Mouse (Mus musculus): ENCODE measurements around the gene Cntnap5a. TPM values are rescaled to one million over a fixed set of nuclear protein-coding genes. Genes with fewer than 3 reads are reported as not detected.
"Not testable (repeated sequence)": the region's sequence is repeated elsewhere in the genome, so short reads cannot be mapped to it uniquely, and the experiment has no call there.

Gene Cntnap5a
- polyA plus RNA-seq, 1 experiment from 2014 or later, result 0.01 TPM

DNA sequence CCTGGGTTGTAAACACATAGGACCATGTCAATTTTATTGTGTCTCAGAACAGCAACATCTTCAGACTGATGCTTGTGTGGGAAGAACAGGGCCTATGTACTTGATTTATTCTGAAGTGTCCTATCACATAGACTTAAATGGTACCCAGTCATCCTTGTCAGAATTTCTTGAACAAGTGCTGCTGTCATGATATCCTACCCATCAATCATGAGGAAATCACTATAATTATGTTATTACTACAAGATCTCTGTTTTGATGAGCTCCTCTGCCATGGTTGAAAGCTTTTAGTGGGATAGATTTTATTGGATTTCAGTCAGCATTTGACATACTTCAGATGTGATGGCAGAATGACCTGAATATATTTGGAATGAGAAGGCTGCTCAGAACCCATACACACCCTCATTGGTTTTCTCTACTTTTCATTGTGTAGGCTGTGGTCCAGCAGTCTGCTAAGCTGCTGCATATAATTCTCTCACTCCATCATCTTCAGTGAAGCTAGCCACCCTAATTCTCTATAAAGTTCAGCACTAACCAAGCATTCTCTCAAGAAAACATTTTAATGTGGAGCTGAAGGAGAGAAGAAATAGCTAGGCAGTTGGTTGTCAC is 465.3 kb downstream of the Cntnap5a start:
- Histone ChIP-seq H3K9me3 (ENCODE audit: low read length) (no peaks in the 10 kb centered on the region), H3K4me1 (ENCODE audit: insufficient read depth, low read length) (no peaks in the 10 kb centered on the region), H3K36me3 (ENCODE audit: insufficient read depth, low read length) (no peaks in the 10 kb centered on the region), H3K9ac (replicated peaks; ENCODE audit: low read length) (no peak overlapping the region), H3K4me2 (replicated peaks; ENCODE audit: low read depth, low read length) (no peak overlapping the region), H3K27ac (ENCODE audit: low read length) (no peak overlapping the region), H3K4me3 (ENCODE audit: low read length) (no peak overlapping the region), H3K27me3 (ENCODE audit: insufficient read depth, low read length) (no peaks in the 10 kb centered on the region)
- no peak for ATAC-seq (ENCODE audit: low FRiP score, low TSS enrichment)

DNA sequence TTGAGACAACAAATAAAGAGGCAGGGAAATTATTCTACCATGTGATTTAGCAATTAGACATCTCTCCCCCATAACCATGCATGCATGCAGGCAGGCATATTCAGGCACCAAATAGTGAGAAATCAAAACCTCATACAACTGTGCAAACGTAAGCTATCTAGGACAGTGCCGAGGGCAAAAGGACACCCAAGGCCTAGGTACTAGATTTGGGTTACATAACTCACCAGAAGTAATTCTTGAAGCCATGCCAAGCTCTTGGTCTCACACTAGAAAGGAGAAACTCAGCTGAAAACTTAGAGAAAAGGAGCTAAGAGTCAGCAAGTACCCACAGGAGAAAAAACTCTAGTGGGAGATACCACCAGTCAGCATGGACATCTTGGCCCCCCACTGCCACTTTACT is 499.9 kb downstream of the Cntnap5a start:
- Histone ChIP-seq H3K4me3 (ENCODE audit: low read length) (no peak overlapping the region), H3K9me3 (ENCODE audit: low read length) (no peaks in the 10 kb centered on the region), H3K36me3 (ENCODE audit: insufficient read depth, low read length) (no peaks in the 10 kb centered on the region), H3K27ac (ENCODE audit: low read length) (no peak overlapping the region), H3K4me2 (replicated peaks; ENCODE audit: low read depth, low read length) (no peak overlapping the region), H3K9ac (replicated peaks; ENCODE audit: low read length) (no peak overlapping the region), H3K4me1 (ENCODE audit: insufficient read depth, low read length) (no peaks in the 10 kb centered on the region), H3K27me3 (ENCODE audit: insufficient read depth, low read length) (no peaks in the 10 kb centered on the region)
- WGBS, result 59% methylated on average over 2 of the region's 2 CpGs
- ATAC-seq (ENCODE audit: low FRiP score, low TSS enrichment), result no peak

DNA sequence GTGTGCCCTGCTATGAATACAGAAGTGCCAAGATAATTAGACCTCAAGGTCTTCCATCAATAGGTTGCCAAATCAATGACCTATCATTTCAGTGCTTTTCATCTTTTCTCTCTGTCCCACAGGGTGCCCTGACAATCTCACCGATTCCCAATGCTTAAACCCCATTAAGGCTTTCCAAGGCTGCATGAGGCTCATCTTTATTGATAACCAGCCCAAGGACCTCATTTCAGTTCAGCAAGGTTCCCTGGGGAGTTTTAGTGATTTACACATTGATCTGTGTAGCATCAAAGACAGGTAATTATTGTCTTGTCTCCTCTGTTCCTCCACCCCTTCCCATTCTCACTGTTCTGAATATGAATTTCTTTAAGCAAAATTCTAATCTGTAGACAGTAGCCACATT is 503.6 kb downstream of the Cntnap5a start:
- H3K9me3 ChIP-seq (ENCODE audit: low read length); H3K4me2 ChIP-seq (replicated peaks; ENCODE audit: low read depth, low read length); ATAC-seq (ENCODE audit: low FRiP score, low TSS enrichment); H3K9ac ChIP-seq (replicated peaks; ENCODE audit: low read length); H3K36me3 ChIP-seq (ENCODE audit: insufficient read depth, low read length); H3K27ac ChIP-seq (ENCODE audit: low read length); H3K4me3 ChIP-seq (ENCODE audit: low read length); H3K27me3 ChIP-seq (ENCODE audit: insufficient read depth, low read length); H3K4me1 ChIP-seq (ENCODE audit: insufficient read depth, low read length): not testable (repeated sequence)
- 53% methylated on average over 1 of the region's 1 CpGs for WGBS

DNA sequence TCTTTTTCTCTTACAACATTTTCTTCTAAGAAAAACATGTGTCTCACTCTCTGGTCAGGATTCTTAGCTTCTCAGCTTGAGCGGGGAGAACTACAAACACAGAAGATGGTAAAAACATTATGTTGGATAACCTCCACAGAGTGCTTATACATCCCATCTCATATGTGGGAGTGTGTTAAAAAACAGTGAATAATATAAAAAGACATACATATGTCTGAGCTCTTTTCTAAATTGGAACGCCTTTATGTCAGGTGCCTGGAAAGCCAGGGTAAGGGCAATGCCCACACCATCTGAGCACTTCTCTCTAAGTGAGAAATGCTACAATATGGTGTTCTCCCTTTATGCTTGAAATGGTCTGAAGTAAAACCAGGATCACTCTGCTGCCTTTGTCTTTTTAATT is 507.7 kb downstream of the Cntnap5a start:
- H3K27me3 ChIP-seq (ENCODE audit: insufficient read depth, low read length), result no peaks in the 10 kb centered on the region
- H3K4me3 ChIP-seq (ENCODE audit: low read length), result no peak overlapping the region
- 92% methylated on average over 2 of the region's 2 CpGs for WGBS
- no peaks in the 10 kb centered on the region for H3K36me3 ChIP-seq (ENCODE audit: insufficient read depth, low read length)
- no peaks in the 10 kb centered on the region for H3K4me1 ChIP-seq (ENCODE audit: insufficient read depth, low read length)
- no peaks in the 10 kb centered on the region for H3K9me3 ChIP-seq (ENCODE audit: low read length)
- H3K27ac ChIP-seq (ENCODE audit: low read length), result no peak overlapping the region
- no peak overlapping the region for H3K4me2 ChIP-seq (replicated peaks; ENCODE audit: low read depth, low read length)
- no peak overlapping the region for H3K9ac ChIP-seq (replicated peaks; ENCODE audit: low read length)
- no peak for ATAC-seq (ENCODE audit: low FRiP score, low TSS enrichment)

DNA sequence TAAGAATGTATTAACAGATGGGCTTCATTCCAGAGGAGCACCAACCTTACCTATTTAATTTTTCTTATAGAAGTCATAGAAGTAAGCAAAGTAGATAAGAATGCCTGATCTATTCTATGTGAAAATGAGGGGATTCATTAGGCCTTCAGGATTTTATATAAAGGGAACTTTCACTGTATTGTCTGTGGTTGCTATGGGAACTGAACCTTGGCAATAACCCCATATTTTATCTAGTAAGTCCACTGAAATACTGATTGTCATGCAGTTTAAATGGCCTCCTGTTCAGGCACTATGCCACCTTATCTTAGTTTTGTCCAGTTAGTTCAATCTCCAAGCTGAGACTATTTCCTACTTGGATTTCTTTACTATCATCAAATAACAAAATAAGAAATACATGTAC is 532.3 kb downstream of the Cntnap5a start:
- Histone ChIP-seq H3K4me1 (ENCODE audit: insufficient read depth, low read length) (no peaks in the 10 kb centered on the region), H3K27me3 (ENCODE audit: insufficient read depth, low read length) (no peaks in the 10 kb centered on the region), H3K9me3 (ENCODE audit: low read length) (no peaks in the 10 kb centered on the region), H3K4me3 (ENCODE audit: low read length) (no peak overlapping the region), H3K36me3 (ENCODE audit: insufficient read depth, low read length) (no peaks in the 10 kb centered on the region), H3K4me2 (replicated peaks; ENCODE audit: low read depth, low read length) (no peak overlapping the region), H3K27ac (ENCODE audit: low read length) (no peak overlapping the region), H3K9ac (replicated peaks; ENCODE audit: low read length) (no peak overlapping the region)
- ATAC-seq (ENCODE audit: low FRiP score, low TSS enrichment), result no peak

DNA sequence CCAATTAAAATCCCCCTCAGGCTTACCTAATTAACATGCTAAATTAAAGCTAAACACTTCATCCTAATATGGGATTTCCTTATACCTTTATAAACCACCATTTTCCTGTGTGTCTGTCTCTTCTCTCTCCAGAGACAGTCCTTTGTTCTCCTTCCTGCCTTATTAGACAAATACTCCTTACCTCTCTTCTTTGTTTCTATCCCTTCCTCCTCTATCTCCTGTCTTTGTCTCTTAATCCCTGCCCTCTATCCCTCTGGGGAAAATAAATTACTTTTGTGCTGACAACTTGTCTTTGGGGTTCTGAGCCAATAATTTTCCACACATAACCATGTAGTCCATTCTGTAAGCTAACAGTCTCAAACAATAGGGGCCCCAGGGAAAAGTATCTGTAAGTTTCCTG is 556.0 kb downstream of the Cntnap5a start:
- Histone ChIP-seq H3K36me3 (ENCODE audit: insufficient read depth, low read length) (no peaks in the 10 kb centered on the region), H3K9ac (replicated peaks; ENCODE audit: low read length) (no peak overlapping the region), H3K4me3 (ENCODE audit: low read length) (no peak overlapping the region), H3K4me1 (ENCODE audit: insufficient read depth, low read length) (no peaks in the 10 kb centered on the region), H3K4me2 (replicated peaks; ENCODE audit: low read depth, low read length) (no peak overlapping the region), H3K9me3 (ENCODE audit: low read length) (no peaks in the 10 kb centered on the region), H3K27me3 (ENCODE audit: insufficient read depth, low read length) (no peaks in the 10 kb centered on the region), H3K27ac (ENCODE audit: low read length) (no peak overlapping the region)
- ATAC-seq (ENCODE audit: low FRiP score, low TSS enrichment), result no peak

DNA sequence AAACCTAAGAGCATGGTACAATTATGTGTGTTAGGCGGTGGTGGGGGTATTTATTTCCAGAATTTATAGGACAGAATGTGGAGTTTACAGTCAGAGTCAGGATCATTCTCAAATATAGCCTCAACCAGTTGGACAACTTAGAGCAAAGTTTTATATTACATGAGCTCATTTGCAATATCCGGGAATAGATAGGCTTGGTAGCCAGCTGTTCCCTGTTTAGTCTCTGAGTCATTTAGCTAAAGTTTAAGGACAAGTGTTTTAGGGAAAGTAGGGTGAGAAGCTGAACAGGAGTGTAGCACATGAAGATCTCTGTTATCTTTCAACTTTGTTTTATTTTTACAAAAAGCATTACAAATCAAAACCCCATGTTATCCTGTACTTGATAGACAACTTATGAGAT is 559.3 kb downstream of the Cntnap5a start:
- no peaks in the 10 kb centered on the region for H3K9me3 ChIP-seq (ENCODE audit: low read length)
- H3K27ac ChIP-seq (ENCODE audit: low read length), result no peak overlapping the region
- no peak for ATAC-seq (ENCODE audit: low FRiP score, low TSS enrichment)
- WGBS, result 58% methylated on average over 2 of the region's 2 CpGs
- no peaks in the 10 kb centered on the region for H3K36me3 ChIP-seq (ENCODE audit: insufficient read depth, low read length)
- no peak overlapping the region for H3K4me2 ChIP-seq (replicated peaks; ENCODE audit: low read depth, low read length)
- H3K27me3 ChIP-seq (ENCODE audit: insufficient read depth, low read length), result no peaks in the 10 kb centered on the region
- no peak overlapping the region for H3K9ac ChIP-seq (replicated peaks; ENCODE audit: low read length)
- no peak overlapping the region for H3K4me3 ChIP-seq (ENCODE audit: low read length)
- H3K4me1 ChIP-seq (ENCODE audit: insufficient read depth, low read length), result no peaks in the 10 kb centered on the region

DNA sequence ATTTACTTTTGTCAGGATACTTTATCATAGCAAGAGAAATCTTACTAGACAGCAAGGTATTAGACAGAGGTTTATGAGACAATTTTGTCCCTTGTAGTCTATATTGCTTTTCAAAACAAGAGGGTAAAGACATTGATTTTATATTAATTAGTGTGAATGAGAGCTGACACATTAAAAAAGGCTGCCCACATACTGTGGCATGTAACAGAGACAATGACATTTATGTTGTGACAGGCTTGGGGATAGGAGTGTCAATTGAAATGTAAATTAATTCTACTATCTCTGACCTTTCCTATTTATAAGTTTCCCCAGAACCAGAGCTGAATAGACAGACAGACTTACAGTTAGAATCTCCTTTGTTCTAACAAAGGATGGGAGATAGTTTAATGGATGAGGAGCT is 596.6 kb downstream of the Cntnap5a start:
- no peak for ATAC-seq (ENCODE audit: low FRiP score, low TSS enrichment)
- Histone ChIP-seq H3K9me3 (ENCODE audit: low read length) (no peaks in the 10 kb centered on the region), H3K36me3 (ENCODE audit: insufficient read depth, low read length) (no peaks in the 10 kb centered on the region), H3K4me2 (replicated peaks; ENCODE audit: low read depth, low read length) (no peak overlapping the region), H3K27ac (ENCODE audit: low read length) (no peak overlapping the region), H3K27me3 (ENCODE audit: insufficient read depth, low read length) (no peaks in the 10 kb centered on the region), H3K9ac (replicated peaks; ENCODE audit: low read length) (no peak overlapping the region), H3K4me3 (ENCODE audit: low read length) (no peak overlapping the region), H3K4me1 (ENCODE audit: insufficient read depth, low read length) (no peaks in the 10 kb centered on the region)

DNA sequence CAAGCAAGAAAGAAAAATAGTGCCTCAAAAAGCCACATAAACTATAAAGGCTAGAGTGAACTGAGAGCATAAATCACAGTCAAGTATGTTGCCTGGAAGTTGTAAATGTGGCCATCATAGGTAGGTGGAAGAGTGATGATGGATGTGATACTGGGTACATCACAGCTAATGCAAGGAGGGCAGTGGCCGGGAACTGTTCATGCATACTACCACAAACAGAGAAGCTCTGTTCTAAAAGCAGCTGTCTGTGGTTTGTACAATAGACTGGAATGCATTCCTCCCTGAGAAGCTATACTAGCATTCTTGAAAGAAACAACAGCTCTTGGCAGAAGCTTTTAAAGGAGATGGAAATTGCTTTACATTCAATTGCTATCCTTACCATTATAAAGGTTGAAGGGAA is 599.4 kb downstream of the Cntnap5a start:
- no peak overlapping the region for H3K4me3 ChIP-seq (ENCODE audit: low read length)
- 29% methylated on average over 1 of the region's 1 CpGs for WGBS
- ATAC-seq (ENCODE audit: low FRiP score, low TSS enrichment), result no peak

DNA sequence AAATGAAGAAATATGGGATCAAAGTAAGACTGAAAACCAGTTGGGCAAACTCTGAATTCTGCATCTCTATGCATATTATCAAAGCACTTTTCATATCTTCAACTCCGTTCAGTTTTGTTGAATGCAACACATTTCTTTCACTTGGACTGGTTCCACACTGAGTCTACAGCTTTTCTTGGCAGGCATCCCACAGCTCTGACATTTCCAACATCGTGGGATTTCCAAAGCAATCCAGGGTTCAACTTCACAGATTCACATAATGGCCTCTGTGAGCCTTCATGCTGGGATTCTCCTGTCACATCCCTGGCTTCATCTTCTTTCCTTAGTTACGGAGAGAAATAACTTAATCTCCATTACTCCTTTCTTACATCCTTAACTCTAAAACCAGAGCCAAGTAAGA is 622.0 kb downstream of the Cntnap5a start:
- no peaks in the 10 kb centered on the region for H3K36me3 ChIP-seq (ENCODE audit: insufficient read depth, low read length)
- ATAC-seq (ENCODE audit: low FRiP score, low TSS enrichment), result no peak
- H3K9ac ChIP-seq (replicated peaks; ENCODE audit: low read length), result no peak overlapping the region
- no peaks in the 10 kb centered on the region for H3K9me3 ChIP-seq (ENCODE audit: low read length)
- WGBS, result 67% methylated on average over 3 of the region's 3 CpGs
- H3K4me3 ChIP-seq (ENCODE audit: low read length), result no peak overlapping the region
- no peaks in the 10 kb centered on the region for H3K4me1 ChIP-seq (ENCODE audit: insufficient read depth, low read length)
- H3K27ac ChIP-seq (ENCODE audit: low read length), result no peak overlapping the region
- H3K27me3 ChIP-seq (ENCODE audit: insufficient read depth, low read length), result no peaks in the 10 kb centered on the region
- H3K4me2 ChIP-seq (replicated peaks; ENCODE audit: low read depth, low read length), result no peak overlapping the region

More for the DNA sequence above, 599.4 kb downstream of the Cntnap5a start:
- Histone ChIP-seq H3K9ac (replicated peaks; ENCODE audit: low read length) (no peak overlapping the region), H3K4me2 (replicated peaks; ENCODE audit: low read depth, low read length) (no peak overlapping the region), H3K27me3 (ENCODE audit: insufficient read depth, low read length) (no peaks in the 10 kb centered on the region), H3K36me3 (ENCODE audit: insufficient read depth, low read length) (no peaks in the 10 kb centered on the region), H3K4me1 (ENCODE audit: insufficient read depth, low read length) (no peaks in the 10 kb centered on the region), H3K27ac (ENCODE audit: low read length) (no peak overlapping the region), H3K9me3 (ENCODE audit: low read length) (no peaks in the 10 kb centered on the region)

DNA sequence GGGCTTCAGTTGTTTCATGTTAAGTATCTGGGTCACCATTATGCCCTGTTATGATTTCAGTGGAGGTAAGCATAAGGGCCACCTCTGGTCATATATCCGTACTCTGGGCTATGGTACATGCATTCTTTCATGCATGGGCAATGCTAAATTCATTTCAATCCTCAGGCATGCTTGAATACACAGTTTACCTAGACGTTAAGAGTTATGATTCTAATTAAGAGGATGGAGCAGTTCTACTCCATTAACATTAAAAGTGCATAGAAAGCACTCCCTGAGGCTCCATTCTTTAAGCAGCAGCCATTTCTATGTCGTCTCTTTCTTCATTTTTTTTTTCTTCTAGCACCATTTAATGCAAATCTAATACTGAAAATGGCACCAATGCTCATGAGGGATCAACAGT is 627.0 kb downstream of the Cntnap5a start:
- H3K36me3 ChIP-seq (ENCODE audit: insufficient read depth, low read length), result no peaks in the 10 kb centered on the region
- H3K4me2 ChIP-seq (replicated peaks; ENCODE audit: low read depth, low read length), result no peak overlapping the region
- H3K4me1 ChIP-seq (ENCODE audit: insufficient read depth, low read length), result no peaks in the 10 kb centered on the region
- no peak for ATAC-seq (ENCODE audit: low FRiP score, low TSS enrichment)
- no peaks in the 10 kb centered on the region for H3K27me3 ChIP-seq (ENCODE audit: insufficient read depth, low read length)
- H3K9ac ChIP-seq (replicated peaks; ENCODE audit: low read length), result no peak overlapping the region
- H3K4me3 ChIP-seq (ENCODE audit: low read length), result no peak overlapping the region
- no peak overlapping the region for H3K27ac ChIP-seq (ENCODE audit: low read length)
- 47% methylated on average over 3 of the region's 3 CpGs for WGBS
- no peaks in the 10 kb centered on the region for H3K9me3 ChIP-seq (ENCODE audit: low read length)

Data from kidney, embryonic 16.5 days (tissue).